Mouse (Mus musculus): ENCODE results near the gene Spem1. TPM values are rescaled to one million over a fixed set of nuclear protein-coding genes. Genes with fewer than 3 reads are reported as not detected.

The Spem1 gene
- total RNA-seq, 2 experiments from 2014 or later: 0.43 TPM; not detected in 1

GRCm38 (mm10) chr11:69778258-69778982 is 43.6 kb downstream of the Spem1 start:
- no peak for DNase-seq (ENCODE audit: low spot score in 2 of 2)
- intact Hi-C loops (cut with DNase I): no loop called here

DNA sequence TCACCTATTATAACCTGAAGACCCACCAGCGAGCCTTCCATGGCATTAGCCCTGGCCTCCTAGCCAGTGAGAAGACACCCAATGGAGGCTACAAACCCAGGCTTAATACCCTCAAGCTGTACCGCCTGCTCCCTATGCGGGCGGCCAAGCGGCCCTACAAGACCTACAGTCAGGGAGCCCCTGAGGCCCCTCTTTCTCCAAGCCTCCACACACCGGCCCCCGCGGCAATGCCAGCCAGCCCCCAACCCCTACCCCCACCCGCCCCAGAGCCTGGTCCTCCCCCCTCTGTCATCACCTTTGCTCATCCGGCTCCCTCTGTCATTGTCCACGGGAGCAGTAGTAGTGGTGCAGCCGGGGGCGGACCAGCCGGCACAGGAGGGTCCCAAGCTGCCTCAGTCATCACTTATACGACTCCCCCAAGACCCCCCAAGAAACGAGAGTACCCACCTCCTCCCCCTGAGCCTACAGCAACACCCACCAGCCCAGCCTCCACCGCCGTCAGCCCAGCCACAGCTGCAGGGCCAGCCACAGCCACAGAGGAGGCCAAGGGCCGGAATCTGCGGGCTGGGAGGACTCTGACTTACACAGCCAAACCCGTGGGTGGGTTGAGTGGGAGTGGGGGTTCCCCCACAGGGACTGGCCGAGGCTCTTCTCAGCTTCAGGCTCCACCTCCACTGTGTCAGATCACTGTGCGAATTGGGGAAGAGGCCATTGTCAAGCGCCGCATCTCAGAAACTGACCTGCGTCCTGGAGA is 44.3 kb downstream of the Spem1 start:
- DNase-seq (ENCODE audit: low spot score in 2 of 2): no peak
- intact Hi-C loops (cut with DNase I): no loop called here

DNA sequence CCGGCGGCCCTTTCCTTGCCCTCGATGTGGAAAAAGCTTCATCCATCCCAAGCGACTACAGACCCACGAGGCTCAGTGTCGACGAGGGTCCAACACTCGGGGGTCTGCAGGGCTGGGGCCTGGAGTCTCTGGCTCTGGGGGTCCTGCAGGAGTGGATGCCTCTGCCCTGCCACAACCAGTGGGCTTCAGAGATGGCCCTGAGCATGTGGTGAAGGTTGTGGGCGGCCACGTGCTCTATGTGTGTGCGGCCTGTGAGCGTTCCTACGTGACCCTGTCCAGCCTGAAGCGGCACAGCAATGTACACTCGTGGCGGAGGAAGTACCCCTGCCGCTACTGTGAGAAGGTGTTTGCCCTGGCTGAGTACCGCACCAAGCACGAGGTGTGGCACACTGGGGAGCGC is 45.5 kb downstream of the Spem1 start:
- intact Hi-C loops (cut with DNase I): no loop called here
- no peak for DNase-seq (ENCODE audit: low spot score in 2 of 2)

GRCm38 (mm10) chr11:69775716-69776115 is 46.3 kb downstream of the Spem1 start:
- DNase-seq (ENCODE audit: low spot score in 2 of 2): no peak
- intact Hi-C loops (cut with DNase I): no loop called here

GRCm38 (mm10) chr11:69774961-69775360 is 47.0 kb downstream of the Spem1 start:
- intact Hi-C loops (cut with DNase I): no loop called here
- no peak for DNase-seq (ENCODE audit: low spot score in 2 of 2)

Other genes starting within 250 kb of the Spem1 start
- gene Wrap53, start 241.9 kb downstream of the Spem1 start, total RNA-seq (2021): 10 to 100 TPM; 10.1 to 10.4 TPM
- 10 to 100 TPM; 18.7 to 21.1 TPM for gene Trp53, start 241.8 kb downstream of the Spem1 start, total RNA-seq (2021)
- 100 to 1,000 TPM; 403 to 438 TPM for gene Atp1b2, start 216.2 kb downstream of the Spem1 start, total RNA-seq (2021)
- not detected for gene Shbg, start 204.3 kb downstream of the Spem1 start, total RNA-seq (2021)
- gene Sat2, start 200.2 kb downstream of the Spem1 start, total RNA-seq (2021): 1 to 10 TPM; 7.4 to 7.7 TPM
- gene Fxr2, start 189.2 kb downstream of the Spem1 start, total RNA-seq (2021): 100 to 1,000 TPM; 122 to 133 TPM
- gene Sox15, start 166.9 kb downstream of the Spem1 start, total RNA-seq (2021): not detected
- gene Mpdu1, start 159.5 kb downstream of the Spem1 start, total RNA-seq (2021): 10 to 100 TPM; 59.1 to 59.7 TPM
- 10 to 100 TPM; 17.5 to 19.6 TPM for gene Cd68, start 156.0 kb downstream of the Spem1 start, total RNA-seq (2021)
- 100 to 1,000 TPM; 323 to 328 TPM for gene Eif4a1, start 149.8 kb downstream of the Spem1 start, total RNA-seq (2021)
- gene Senp3, start 140.1 kb downstream of the Spem1 start, total RNA-seq (2021): 10 to 100 TPM; 94.3 to 97.5 TPM
- 1 to 10 TPM; 2.0 to 2.7 TPM for gene Tnfsf13, start 136.4 kb downstream of the Spem1 start, total RNA-seq (2021)
- 1 to 10 TPM; 8.6 to 8.9 TPM for gene Tnfsf12, start 126.3 kb downstream of the Spem1 start, total RNA-seq (2021)
- gene Tnfsfm13, start 126.1 kb downstream of the Spem1 start, total RNA-seq (2021): 1 to 10 TPM; 1.9 to 2.2 TPM
- 10 to 100 TPM; 53.3 to 53.6 TPM for gene Polr2a, start 63.5 kb downstream of the Spem1 start, total RNA-seq (2021)
- gene Slc35g3, start 60.2 kb downstream of the Spem1 start, total RNA-seq (2021): not detected
- 100 to 1,000 TPM; 110 to 114 TPM for gene Zbtb4, start 56.3 kb downstream of the Spem1 start, total RNA-seq (2021)
- 1 to 10 TPM; 1.3 to 2.0 TPM for gene Chrnb1, start 26.2 kb downstream of the Spem1 start, total RNA-seq (2021)
- 10 to 100 TPM; 14.9 to 17.2 TPM for gene Fgf11, start 20.3 kb downstream of the Spem1 start, total RNA-seq (2021)
- gene Tmem102, start 16.6 kb downstream of the Spem1 start, total RNA-seq (2021): not detected
- gene Gm39566, start 6.9 kb downstream of the Spem1 start, total RNA-seq (2021): not detected
- not detected for gene Spem2, start 3.7 kb downstream of the Spem1 start, total RNA-seq (2021)
- gene Nlgn2, start 15.6 kb upstream of the Spem1 start, total RNA-seq (2021): 100 to 1,000 TPM; 233 to 248 TPM
- gene Tmem256, start 16.3 kb upstream of the Spem1 start, total RNA-seq (2021): 100 to 1,000 TPM; 129 to 134 TPM
- 10 to 100 TPM; 15.6 to 19.2 TPM for gene Plscr3, start 24.2 kb upstream of the Spem1 start, total RNA-seq (2021)
- gene Tnk1, start 36.5 kb upstream of the Spem1 start, total RNA-seq (2021): under 1 TPM in 1 of 2 experiments, not detected in 1; 0.27 TPM
- not detected for gene Tmem95, start 55.8 kb upstream of the Spem1 start, total RNA-seq (2021)
- gene Kctd11, start 59.2 kb upstream of the Spem1 start, total RNA-seq (2021): 1 to 10 TPM; 1.1 to 1.2 TPM
- gene Acap1, start 73.4 kb upstream of the Spem1 start, total RNA-seq (2021): not detected
- under 1 TPM; 0.55 to 0.60 TPM for gene 2810408A11Rik, start 78.8 kb upstream of the Spem1 start, total RNA-seq (2021)
- 100 to 1,000 TPM; 113 to 117 TPM for gene Neurl4, start 78.9 kb upstream of the Spem1 start, total RNA-seq (2021)
- gene Gps2, start 91.7 kb upstream of the Spem1 start, total RNA-seq (2021): 10 to 100 TPM; 26.9 to 33.2 TPM
- gene Eif5a, start 99.8 kb upstream of the Spem1 start, total RNA-seq (2021): 100 to 1,000 TPM; 425 to 450 TPM
- gene Ybx2, start 113.6 kb upstream of the Spem1 start, total RNA-seq (2021): 10 to 100 TPM in 1 of 2 experiments, 1 to 10 TPM in 1; 6.1 to 10.7 TPM
- gene Slc2a4, start 126.0 kb upstream of the Spem1 start, total RNA-seq (2021): 1 to 10 TPM; 2.3 to 3.5 TPM
- not detected for gene Cldn7, start 142.6 kb upstream of the Spem1 start, total RNA-seq (2021)
- gene Ctdnep1, start 159.0 kb upstream of the Spem1 start, total RNA-seq (2021): 100 to 1,000 TPM; 117 to 129 TPM
- 100 to 1,000 TPM; 106 to 109 TPM for gene Elp5, start 160.3 kb upstream of the Spem1 start, total RNA-seq (2021)
- 100 to 1,000 TPM; 217 to 218 TPM for gene Gabarap, start 169.0 kb upstream of the Spem1 start, total RNA-seq (2021)
- gene Phf23, start 173.6 kb upstream of the Spem1 start, total RNA-seq (2021): 10 to 100 TPM; 44.6 to 47.5 TPM
- 10 to 100 TPM; 26.1 to 32.2 TPM for gene Dvl2, start 178.4 kb upstream of the Spem1 start, total RNA-seq (2021)
- gene Acadvl, start 193.2 kb upstream of the Spem1 start, total RNA-seq (2021): 10 to 100 TPM; 57.4 to 59.3 TPM
- gene Dlg4, start 194.8 kb upstream of the Spem1 start, total RNA-seq (2021): 100 to 1,000 TPM; 931 to 954 TPM
- 1 to 10 TPM; 1.7 to 3.1 TPM for gene Asgr1, start 231.9 kb upstream of the Spem1 start, total RNA-seq (2021)

All from left cerebral cortex, postnatal 25 days (tissue).